Mouse (Mus musculus) layer of hippocampus, adult 11-12 months (tissue): ENCODE data around the gene Pan3.

Source experiments
- DNase-seq: peaks from one replicate; pipeline ENCODE4 v3.0.0; 2022; ENCODE audit warnings: low spot score

Pan3 gene

DNA sequence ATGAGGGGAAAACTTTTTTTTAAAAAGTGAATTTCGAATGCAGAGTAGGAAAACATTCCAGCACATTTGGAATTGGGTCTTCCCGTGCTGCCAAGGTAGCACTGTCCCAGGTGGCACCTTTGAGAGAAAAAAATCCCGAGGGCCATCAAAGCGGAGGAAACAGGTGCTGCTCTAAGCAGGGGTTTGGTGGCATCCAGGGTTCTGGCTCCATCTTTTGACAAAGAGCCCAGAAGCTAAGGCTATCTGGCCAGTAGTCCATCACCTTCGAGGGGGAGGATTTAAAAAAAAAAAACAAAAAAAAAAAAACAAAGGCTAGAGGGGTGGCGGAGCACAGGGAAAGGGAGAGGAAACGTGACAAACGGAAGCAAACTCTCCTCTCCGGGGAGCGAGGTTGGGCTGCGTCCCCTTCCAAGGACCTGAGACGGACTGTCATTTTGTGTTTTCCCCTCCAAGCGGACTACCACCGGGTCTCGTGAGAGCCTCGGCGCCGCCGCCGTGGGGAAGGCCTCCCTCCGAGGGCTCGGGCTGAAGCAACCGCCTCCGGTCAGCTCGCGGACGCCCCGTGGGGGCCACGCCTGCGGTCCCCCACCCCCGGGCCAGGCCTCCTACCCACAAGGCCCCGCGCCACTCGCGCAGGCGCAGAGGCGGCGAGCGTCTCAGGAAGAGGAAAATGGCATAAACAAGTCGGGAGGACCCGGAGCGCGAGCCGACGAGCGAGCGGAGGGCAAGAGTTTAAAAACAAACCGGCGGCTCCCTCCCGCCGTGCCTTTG lies at the start of gene Pan3:
Pan3 (plus strand) TSS at position 627 of the 771 bp plus-strand sequence.
- DNase-seq: peak; percentile 96

DNA sequence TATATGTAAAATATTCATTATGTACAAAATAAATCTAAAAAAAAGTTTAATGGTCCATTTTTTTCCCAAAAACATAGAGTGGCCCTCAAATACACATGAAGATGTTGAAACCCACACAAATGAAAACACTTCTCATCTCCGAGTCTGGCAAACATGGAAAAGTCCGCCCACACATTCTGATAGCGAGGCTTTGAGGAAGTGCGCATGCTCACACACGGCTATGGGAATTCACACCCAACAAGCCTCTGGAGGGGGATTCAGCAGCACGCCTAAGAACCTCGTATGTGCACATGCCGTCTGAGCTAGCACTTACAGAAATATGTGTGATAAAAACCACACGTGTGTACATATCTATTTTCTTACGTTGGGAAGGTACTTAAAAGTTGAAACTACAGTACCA lies 48.6 kb upstream of the Pan3 start:
- peak; percentile 60 for DNase-seq

DNA sequence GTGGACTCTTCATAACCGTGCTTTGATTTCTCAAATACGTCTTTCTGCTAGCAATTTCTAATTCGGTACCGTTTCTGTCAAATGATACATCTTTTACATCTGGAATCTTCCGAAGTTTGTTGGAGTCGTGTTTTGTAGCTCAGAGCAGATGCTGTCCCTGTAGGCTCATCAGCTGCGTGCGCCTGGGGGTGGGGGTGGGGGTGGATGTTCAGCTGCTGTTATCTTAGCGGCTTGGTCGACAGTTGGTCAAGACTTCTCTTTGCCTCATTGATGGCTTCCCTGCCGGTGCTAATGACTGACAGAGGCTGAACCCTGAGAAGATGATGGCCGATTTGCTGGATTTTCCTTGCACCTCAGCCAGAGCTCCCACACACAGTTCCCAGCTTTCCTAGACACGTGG lies 43.1 kb upstream of the Pan3 start:
- no peak for DNase-seq

DNA sequence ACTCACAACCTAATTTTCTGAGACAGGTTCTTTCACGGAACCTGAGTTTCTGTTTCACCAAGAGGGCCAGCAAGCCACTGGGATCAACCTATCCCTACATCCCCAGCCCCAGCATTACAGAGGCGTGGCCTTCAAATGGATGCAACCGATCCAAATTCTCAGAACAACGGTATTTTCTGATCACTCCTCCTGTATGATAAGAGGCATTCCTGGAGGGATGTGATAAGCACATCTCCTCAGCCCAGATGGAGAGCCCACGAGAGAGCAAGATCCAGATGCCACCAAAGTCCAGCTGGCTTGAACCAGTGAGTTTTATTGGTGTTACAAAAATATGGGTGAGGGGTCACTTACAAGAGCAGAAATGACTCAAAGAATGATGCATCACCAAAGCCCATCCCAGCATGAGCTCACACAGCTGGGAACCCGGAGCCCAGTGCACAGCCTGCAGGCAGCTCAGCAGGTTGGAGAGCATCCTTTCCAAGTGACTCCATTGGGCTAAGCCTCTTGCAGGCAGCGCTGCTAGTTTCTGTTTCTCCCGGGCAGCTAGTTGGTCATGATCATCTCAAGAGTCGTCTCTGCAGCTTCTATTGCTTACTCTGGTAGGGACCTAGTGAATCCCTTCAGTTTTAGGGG lies 41.5 kb upstream of the Pan3 start:
- DNase-seq: no peak

DNA sequence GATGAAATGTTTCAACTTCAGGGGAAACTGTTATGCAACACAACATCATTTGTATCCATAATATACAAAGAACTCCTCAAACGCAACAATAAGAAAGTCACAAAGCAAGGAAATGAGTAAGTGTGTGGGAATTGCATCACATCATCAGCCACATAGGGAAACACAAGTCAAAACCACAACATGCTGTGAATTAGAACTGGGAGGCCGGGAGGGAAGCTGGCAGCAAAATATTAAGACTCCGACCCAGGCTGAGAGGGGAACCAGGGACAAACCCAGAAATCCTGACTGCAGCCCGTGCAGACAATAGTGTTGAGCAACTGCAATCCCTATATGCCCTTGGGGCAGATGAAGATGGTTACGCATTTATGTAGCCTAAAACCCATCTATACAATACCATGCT lies 40.9 kb upstream of the Pan3 start:
- no peak for DNase-seq

DNA sequence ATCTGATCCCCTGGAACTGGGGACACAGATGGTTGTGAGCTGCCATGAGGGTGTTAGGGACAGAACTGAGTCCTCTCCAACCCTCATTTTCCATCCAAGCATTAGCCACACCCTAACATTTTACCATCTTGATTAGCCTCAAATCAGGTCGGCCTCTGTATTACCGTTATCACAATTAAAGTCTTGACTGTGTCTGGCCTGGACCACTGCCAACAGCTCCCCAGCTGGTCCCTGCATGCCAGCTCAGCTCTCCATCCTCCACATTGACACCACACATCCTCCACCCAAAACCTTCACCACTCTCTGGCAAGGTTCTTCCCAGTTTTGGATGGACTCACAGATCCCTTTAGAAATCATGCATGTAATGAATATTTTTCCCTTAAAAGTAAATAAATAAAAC lies 39.2 kb upstream of the Pan3 start:
- DNase-seq: peak; percentile 36

DNA sequence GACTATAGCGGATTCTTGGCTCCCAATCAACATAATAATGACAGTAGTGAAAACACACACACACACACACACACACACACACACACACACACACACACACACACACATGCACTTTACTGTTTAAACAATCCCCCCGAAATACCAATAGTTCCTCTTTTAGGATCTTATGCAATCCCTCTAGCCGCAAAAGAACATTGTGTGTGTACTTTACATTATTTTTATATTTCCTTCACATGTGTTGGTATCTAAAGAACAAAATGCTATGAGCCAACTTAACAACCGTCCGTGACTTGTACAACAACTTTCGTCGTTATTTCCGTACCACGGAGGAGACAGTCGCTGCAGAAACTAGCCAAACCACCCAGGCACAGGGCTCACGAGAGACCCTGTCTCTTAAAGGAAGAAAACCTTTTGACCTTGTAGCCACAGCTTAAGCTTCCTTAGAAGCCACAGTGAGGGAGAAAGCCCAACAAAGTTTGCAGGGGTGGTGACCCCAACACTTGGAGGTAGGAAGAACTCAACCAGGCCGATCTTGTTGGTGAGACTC lies 37.2 kb upstream of the Pan3 start:
- DNase-seq: no peak

DNA sequence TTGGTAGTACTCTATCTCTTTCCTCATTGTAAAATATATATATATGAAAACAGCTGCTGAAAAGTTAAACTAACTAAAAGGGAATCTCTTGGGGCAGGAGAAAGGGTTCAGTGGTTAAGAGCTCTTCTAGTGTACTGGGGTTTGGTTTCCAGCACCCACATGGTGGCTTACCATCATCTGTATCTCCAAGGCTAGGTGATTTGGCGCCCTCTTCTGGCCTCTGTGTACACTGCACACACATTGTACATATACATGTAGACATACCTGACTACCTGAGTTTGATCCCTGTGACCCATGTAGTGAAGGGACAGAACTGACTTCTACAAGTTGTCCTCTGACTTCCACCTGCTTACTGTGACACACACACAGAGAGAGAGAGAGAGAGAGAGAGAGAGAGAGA lies 34.9 kb upstream of the Pan3 start:
- no peak for DNase-seq

DNA sequence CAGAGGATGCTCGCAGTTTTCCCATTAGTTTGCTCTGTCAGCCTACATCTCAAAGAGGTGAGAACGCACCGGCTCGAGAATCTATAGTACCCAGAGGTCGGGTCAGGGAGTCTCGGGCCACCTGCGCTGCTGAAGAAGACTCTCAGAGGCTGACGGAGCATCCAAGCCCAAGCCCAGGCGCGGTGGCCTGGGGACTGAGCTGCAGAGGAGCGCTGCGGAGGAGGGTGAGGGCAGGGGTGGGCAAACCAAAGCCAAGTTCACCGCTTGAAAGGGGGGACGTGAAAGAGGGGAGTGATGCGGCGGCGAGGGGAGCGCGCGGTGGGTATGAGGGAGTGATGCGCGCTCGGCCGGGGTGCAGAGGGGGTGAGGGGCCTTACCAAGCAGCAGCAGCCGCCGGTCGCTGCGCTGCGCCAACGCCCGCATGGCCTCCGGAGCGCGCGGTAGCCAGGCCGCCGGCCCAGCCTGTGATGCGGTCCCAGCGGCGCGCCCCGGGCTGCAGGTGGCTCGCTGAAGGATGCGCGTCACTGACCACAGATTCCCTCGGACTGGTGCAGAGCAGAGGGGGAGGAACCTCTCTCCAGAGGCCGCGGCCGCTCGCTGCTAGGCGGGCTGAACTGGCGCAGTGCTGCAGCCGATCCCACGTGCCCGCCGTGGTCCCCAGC lies 30.0 kb upstream of the Pan3 start, which contains the start of gene Flt3:
Flt3 (minus strand) TSS at position 647 of the 662 bp plus-strand sequence.
- DNase-seq: peak; percentile 18

DNA sequence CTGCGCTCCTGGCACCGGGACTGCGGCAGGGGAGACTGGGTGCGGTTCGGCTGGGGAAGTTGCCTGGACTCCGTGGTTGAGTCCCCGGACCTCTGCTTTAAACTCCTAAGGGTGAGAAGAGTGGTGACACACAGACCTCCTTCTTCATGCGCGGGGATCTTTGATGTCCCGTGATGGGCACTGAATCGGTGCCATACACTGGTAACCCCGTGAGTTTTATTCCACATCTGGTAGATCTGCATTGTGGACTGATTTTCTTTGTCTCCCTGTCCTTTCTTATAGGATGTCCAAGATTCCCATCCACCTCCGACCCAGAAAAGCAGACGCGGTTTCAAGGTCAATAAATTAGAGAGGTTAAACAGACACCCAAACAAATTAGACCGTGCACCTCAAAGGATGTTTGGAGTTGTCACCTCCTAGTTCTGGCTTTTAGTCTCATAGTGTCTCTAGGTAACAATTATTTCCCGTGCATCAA lies 29.4 kb upstream of the Pan3 start:
- no peak for DNase-seq

DNA sequence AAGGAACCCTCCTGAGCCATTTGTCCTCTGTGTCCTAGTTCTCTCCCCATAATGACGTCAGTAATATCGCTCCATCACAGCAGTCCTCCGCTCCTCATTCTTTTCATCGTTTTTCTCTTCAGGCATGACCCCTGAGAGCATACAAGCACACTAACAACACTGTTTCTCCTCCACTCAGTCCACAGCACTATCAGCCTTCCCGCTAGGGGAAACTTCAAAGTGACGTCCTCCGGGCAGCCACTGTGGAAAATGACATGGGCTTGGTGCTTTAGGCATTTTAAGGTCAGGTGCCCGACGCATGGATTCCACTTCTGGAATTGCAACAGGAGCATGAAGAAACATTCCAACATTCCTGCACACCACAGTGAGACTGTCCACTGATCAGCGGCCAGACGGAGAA lies 28.9 kb upstream of the Pan3 start:
- no peak for DNase-seq

DNA sequence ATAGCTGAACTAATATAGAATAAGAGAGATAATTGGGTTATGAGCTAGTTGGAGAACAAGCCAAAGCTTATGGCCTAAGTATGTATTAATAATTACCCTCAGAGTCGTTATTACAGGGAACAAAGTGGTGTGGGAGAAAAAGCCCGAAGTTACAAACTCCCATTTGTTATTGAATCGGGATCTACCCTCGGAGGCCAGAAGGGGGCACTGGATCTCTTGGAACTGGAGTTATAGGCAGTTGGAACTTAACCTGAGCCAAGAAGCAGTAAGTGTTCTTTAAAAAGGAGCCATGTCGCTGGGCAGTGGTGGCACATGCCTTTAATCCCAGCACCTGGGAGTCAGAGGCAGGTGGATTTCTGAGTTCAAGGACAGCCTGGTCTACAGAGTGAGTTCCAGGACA lies 27.5 kb upstream of the Pan3 start:
- peak; percentile 59 for DNase-seq

DNA sequence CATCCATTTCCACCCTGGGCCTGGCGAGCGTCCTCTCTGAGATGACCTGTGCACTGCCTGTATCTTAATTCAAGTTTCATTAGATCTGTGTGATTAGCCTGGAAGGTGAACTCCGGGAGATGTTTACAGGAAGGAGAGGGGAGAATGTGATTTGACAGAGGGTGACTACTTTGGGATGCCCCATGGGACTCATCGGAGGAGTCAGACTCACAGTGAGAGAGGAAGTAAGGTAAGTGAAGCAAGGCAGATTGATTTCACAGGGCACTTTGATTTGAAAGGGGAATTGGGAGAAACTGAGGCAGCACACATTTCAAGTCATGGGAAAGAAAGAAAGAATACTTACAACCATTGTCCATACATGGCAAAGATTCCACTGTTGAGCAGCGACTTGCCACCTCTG lies 23.8 kb upstream of the Pan3 start:
- no peak for DNase-seq

DNA sequence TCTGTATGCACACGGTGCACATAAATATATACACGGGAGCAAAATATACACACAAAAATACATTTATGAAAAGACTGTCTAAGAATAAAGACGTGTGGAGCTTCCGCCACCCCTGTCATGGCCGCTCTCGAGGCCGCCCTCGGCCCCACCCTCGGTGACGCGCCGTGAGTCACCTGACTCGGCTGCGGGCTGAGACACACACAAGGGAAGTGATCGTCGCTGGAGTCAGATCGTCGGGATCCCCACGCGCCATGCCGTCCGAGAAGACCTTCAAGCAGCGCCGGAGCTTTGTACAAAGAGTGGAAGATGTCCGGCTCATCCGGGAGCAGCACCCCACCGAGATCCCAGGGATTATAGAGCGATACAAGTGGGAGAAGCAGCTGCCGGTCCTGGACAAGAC lies 21.2 kb upstream of the Pan3 start:
- DNase-seq: no peak

DNA sequence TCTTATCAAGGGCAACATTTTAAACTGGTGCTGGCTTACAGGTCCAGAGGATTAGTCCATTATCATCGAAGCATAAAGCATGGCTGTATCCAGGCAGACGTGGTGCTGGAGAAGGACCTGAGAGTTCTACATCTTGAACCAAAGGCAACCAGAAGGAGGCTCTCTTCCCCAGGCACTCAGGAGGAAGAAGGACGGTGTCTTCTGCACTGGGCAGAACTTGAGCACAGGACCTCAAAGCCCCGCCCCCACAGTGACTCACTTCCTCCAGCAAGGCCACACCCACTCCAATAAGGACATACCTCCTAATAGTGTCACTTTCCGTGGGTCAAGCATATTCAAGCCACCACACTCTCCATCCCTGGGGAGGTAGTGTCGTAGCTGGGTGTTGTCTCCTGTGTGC lies 19.4 kb upstream of the Pan3 start:
- DNase-seq: no peak

DNA sequence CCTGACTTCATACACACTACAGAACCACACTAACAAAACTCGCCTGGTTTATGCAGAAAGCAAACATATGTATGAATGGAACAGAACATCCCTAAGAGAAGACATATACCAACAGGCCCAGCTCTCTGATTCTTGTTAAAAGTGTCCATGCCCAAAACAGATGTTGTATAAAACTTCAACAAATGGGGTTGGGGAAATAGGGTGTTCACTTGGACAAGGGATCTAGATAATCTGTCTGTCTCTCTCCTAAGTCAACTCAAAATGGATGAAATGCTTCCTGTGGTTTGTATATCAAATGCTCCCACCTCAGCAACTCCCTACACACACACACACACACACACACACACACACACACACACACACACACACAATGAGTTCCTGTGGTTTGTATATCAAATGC lies 12.0 kb upstream of the Pan3 start:
- DNase-seq: no peak

DNA sequence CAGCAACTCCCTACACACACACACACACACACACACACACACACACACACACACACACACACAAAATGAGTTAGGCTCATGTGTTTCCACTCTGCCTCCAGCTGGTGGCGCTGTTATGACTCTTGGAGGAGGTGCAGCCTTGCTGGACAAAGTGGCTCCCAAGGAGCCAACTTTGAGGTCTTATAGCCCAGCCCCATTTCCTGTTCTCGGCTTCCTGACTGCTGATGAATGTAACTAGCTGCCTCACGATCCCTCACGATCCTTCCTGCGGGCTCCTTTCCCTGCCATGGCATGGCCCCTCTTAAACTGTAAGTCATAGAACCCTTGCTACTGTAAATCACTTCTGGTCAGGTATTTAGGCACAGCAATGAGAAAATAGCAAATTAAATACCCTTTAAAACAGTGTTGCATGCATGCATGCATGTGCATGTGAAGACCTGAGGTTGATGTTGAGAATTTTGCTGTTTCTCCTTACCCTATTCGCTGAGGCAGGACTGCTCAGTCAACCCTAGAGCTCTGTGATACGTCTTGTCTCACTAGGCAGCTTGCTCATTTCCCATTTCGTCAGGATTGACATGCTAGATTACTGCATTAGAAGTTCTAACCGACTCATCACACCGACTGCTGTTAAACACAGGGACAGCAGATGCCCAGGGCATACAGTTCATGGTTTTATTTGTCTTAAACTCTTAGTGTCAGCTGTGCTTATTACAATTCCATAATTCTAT lies 11.4 kb upstream of the Pan3 start:
- no peak for DNase-seq

DNA sequence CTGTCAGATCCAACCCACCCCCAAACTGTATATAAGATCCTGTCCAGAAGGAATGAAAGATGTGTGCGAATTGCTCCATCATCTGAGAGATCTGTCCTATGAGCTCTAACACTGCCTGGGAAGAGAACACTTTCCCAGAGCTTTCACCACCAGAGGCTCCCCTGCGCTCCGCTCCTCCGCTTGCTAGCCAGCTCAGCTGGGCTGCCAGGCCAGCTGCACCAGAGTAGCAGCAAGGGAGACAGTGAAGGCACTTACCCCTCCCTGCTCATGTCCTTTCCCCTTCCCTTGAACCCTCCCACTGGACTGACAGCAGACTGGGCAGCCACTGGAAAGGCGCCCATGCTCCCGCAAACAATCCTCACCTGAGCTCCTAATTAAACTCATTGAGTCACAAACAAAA lies 6.3 kb upstream of the Pan3 start:
- DNase-seq: no peak

DNA sequence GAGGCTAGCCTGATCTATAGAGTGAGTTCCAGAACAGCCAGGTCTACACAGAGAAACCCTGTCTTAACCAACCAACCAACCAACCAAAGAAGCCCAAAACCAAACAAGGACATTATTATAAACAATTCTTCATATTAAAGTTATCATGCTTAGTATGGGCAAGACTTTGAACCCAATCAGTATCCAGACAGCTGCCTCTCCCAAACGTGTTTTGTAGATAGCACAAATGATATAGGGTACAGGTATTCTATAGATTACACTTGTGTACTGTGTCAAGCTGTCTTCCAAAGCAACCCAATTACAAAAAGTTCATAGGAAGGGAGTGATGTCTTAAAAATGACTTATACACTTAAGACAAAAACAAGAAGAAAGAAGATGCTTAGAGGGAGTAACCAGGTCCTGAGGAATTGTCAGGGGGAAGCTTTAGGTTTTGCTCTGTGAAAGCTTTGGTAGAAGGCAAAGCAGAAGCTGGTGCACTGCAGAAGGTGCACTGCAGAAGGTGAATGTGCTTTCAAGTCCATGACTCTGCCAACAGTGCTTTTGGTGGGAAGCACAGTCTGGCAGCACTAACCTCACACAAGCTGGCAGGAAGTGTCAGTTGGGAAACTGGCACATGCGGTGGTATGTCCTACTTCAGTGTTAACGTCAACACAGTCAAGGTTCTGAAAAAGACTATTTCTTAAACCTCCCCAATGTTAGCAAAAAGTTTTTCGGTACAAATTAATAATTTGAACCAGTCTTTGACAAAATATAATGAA lies 3.7 kb upstream of the Pan3 start:
- DNase-seq: no peak

DNA sequence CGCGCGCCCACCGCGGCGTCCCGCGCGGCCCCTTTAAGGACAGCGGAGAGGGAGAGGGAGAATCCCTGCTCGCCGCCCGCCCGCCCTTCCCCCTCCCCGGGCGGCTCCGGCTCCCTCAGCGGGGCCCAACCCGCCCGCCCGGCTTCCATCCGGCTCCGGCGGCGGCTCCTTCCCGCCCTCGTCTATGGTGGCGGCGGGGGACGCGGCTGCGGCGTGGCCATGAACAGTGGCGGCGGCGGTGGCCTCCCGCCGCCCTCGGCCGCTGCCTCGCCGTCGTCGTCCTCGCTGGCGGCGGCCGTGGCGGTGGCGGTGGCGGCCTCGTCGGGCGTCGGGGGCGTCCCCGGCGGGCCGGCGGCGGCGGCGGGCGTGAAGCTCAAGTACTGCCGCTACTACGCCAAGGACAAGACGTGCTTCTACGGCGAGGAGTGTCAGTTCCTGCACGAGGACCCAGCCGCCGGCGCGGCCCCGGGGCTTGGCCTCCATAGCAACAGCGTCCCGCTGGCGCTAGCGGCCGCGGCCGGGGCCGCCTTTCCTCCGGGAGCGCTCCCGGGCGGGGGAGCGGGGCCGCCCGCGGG lies 487 bp downstream of the Pan3 start:
- DNase-seq: no peak
